Comparison of ENCODE assay signal across 10 mouse cellular contexts in genomic region chr10:42855250-42855649, GRCm38 (mm10). TPM values are rescaled to one million over a fixed set of nuclear protein-coding genes. Genes with fewer than 3 reads are reported as not detected.
DNase-seq lines count a peak whose midpoint lies in the region; ATAC-seq lines count a peak whose summit lies in the region.
"Had no signal": no experiment of that assay in that cellular context is flagged by ENCODE, and none has a peak within 500 bp of the region (broad histone marks: within the 10 kb centered on the region; RNA-seq: fewer than 3 reads in every experiment).

No protein-coding gene starts in this region.

- intact Hi-C loops in heart, postnatal 14 days (cut with DNase I): no loop called here

- H3K27me3 ChIP-seq in limb, embryonic 10.5 days (ENCODE audit: low read depth, poor library complexity, severe bottlenecking): 0 out of 2 replicates have a peak, but pooled peaks cover 6% of the 10 kb centered on the region
- H3K27me3 ChIP-seq: neural tube, embryonic 15.5 days had no signal

- ATAC-seq in activated CD4-positive, CD25-positive, alpha-beta regulatory T cell, adult 4 months: no peak
- ATAC-seq: forebrain, postnatal 0 days had no signal

- H3K9me3 ChIP-seq in limb, embryonic 10.5 days (replicated peaks): no peaks in the 10 kb centered on the region
- H3K9me3 ChIP-seq: neural tube, embryonic 15.5 days had no signal

- peaks cover 15% of the 10 kb centered on the region for H3K4me1 ChIP-seq in limb, embryonic 10.5 days

- DNase-seq in MN1 (ENCODE audit: low spot score): peak; percentile 43
- peak; percentile 45 for DNase-seq in Muller cell, postnatal 12 days (ENCODE audit: inconsistent ontology term)
- DNase-seq in heart, postnatal 14 days: peak; percentile 37 to 48
- DNase-seq in limb, embryonic 10.5 days (ENCODE audit: low spot score): no peak
- no peak for DNase-seq in testis, postnatal 14 days (ENCODE audit: low spot score)
- no peak for DNase-seq in thymus, adult 18-20 months
- no peak for DNase-seq in layer of hippocampus, adult 11-12 months (ENCODE audit: low spot score)
- DNase-seq: forebrain, postnatal 0 days had no signal

- peak overlapping the region; percentile 36; the same call in 1 of the 2 replicates for H3K27ac ChIP-seq in limb, embryonic 10.5 days
- H3K27ac ChIP-seq: neural tube, embryonic 15.5 days had no signal

- no peak overlapping the region for H3K4me3 ChIP-seq in limb, embryonic 10.5 days
- H3K4me3 ChIP-seq: neural tube, embryonic 15.5 days had no signal

- no peaks in the 10 kb centered on the region for H3K36me3 ChIP-seq in limb, embryonic 10.5 days
- H3K36me3 ChIP-seq: neural tube, embryonic 15.5 days had no signal

- 75% methylated on average over 5 of the region's 5 CpGs for WGBS in limb, embryonic 10.5 days

RNA-seq across cellular contexts. Expression of gene Scml4, which starts 4.9 kb away (rescaled TPM):
- total RNA-seq in heart, postnatal 14 days (2021): 1 to 10 TPM; 1.7 to 2.6 TPM
- 0.13 and 0.16 TPM in 2 replicates for polyA plus RNA-seq in limb, embryonic 10.5 days (2016; fragmentation: Nextera tagmentation; extraction: Ambion mirVana)
- polyA plus RNA-seq in activated CD4-positive, CD25-positive, alpha-beta regulatory T cell, adult 4 months (2017; shearing (Covaris generic)): 10 to 100 TPM; 26.9 to 40.4 TPM

Comparison
In these comparisons a context has a peak if more than half of its experiments do, and no peak if none do; other contexts are left out.
1. DNase-seq: peak in MN1 (single experiment), Muller cell, postnatal 12 days (single experiment) and heart, postnatal 14 days (2 of 2); none in limb, embryonic 10.5 days (single experiment), testis, postnatal 14 days (single experiment), thymus, adult 18-20 months (0 of 2) and layer of hippocampus, adult 11-12 months (single experiment).
2. RNA of gene Scml4, which starts 4.9 kb away (polyA plus RNA-seq): 26.9 to 40.4 TPM in activated CD4-positive, CD25-positive, alpha-beta regulatory T cell, adult 4 months; 0.13 to 0.16 TPM in limb, embryonic 10.5 days; every median in the first group is over 10 times any median in the second.